Mouse (Mus musculus) lung, embryonic 16.5 days (tissue): Measurements from ENCODE around the gene Trim67. TPM values are rescaled to one million over a fixed set of nuclear protein-coding genes. Genes with fewer than 3 reads are reported as not detected.

Experiments used
- ATAC-seq: fragments of 200-750 bp; cut with Nextera tagmentation; 2 replicates; pipeline ENCODE4 v1.8.0; 2017; ENCODE audit warnings: low read depth, mild to moderate bottlenecking, moderate library complexity
- H3K27ac ChIP-seq: fragments of 300-500 bp; sonication (generic); 2 replicates; pipeline ENCODE4 v1.5.1; 2014; ENCODE audit warnings: mild to moderate bottlenecking, control low read depth, low read length
- H3K27me3 ChIP-seq: fragments of 300-500 bp; sonication (generic); 2 replicates; pipeline ENCODE4 v1.6.1; 2014; ENCODE audit warnings: low read depth, low read length, mixed read lengths; ENCODE audit not compliant: control insufficient read depth, insufficient read depth
- H3K36me3 ChIP-seq: fragments of 300-500 bp; sonication (generic); 2 replicates; pipeline ENCODE4 v1.6.1; 2014; ENCODE audit warnings: low read length; ENCODE audit not compliant: control insufficient read depth, insufficient read depth
- H3K4me1 ChIP-seq: fragments of 300-500 bp; sonication (generic); replicated peaks from 2 replicates; pipeline ENCODE4 v1.6.1; 2014; ENCODE audit warnings: low read length, mixed read lengths; ENCODE audit not compliant: control insufficient read depth, insufficient read depth
- H3K4me2 ChIP-seq: fragments of 300-500 bp; sonication (generic); 2 replicates; pipeline ENCODE4 v1.6.1; 2014; ENCODE audit warnings: low read depth, low read length, control low read depth
- H3K4me3 ChIP-seq: fragments of 300-500 bp; sonication (generic); 2 replicates; pipeline ENCODE4 v1.5.1; 2014; ENCODE audit warnings: mild to moderate bottlenecking, low read length, control low read depth
- H3K9ac ChIP-seq: fragments of 300-500 bp; sonication (generic); 2 replicates; pipeline ENCODE4 v1.6.1; 2014; ENCODE audit warnings: low read length, control low read depth
- H3K9me3 ChIP-seq: fragments of 300-500 bp; sonication (generic); 2 replicates; pipeline ENCODE4 v1.6.1; 2016; ENCODE audit warnings: low read length; ENCODE audit not compliant: control insufficient read depth
- WGBS: fragments of 180-500 bp; shearing (Covaris S2); extraction: QIAGEN DNeasy Blood & Tissue Kit; methylation state at CpG from one replicate; pipeline ENCODE4 v1.1.7; 2014; 5-methylcytosine and 5-hydroxymethylcytosine counted together
- polyA plus RNA-seq: library from polyadenylated mRNA; unstranded; fragments of >200 nt; fragmentation: Nextera tagmentation; extraction: Ambion mirVana; gene quantifications from 2 replicates; pipeline ENCODE4 v1.2.1, GENCODE M21; 2015

The Trim67 gene
- polyA plus RNA-seq, 1 experiment from 2014 or later = 0.92 TPM

GRCm38 (mm10) chr8:124803824-124804702, 11.2 kb downstream of the Trim67 start:
- Histone ChIP-seq H3K4me1 (no peaks in the 10 kb centered on the region), H3K27me3 (no peaks in the 10 kb centered on the region), H3K36me3 (no peaks in the 10 kb centered on the region), H3K9ac (no peak overlapping the region), H3K4me3 (no peak overlapping the region), H3K9me3 (no peaks in the 10 kb centered on the region), H3K27ac (no peak overlapping the region), H3K4me2 (no peak overlapping the region)
- WGBS = 51% methylated on average over 12 of the region's 12 CpGs
- ATAC-seq = no peak

GRCm38 (mm10) chr8:124805990-124806389, 13.1 kb downstream of the Trim67 start:
- Histone ChIP-seq H3K4me3 (no peak overlapping the region), H3K4me2 (no peak overlapping the region), H3K36me3 (no peaks in the 10 kb centered on the region), H3K27ac (no peak overlapping the region), H3K27me3 (no peaks in the 10 kb centered on the region), H3K9me3 (no peaks in the 10 kb centered on the region), H3K4me1 (no peaks in the 10 kb centered on the region), H3K9ac (no peak overlapping the region)
- 80% methylated on average over 4 of the region's 4 CpGs for WGBS
- ATAC-seq = no peak

GRCm38 (mm10) chr8:124809419-124809818, 16.5 kb downstream of the Trim67 start:
- H3K9ac ChIP-seq = no peak overlapping the region

GRCm38 (mm10) chr8:124810056-124810610, 17.2 kb downstream of the Trim67 start:
- no peak overlapping the region for H3K27ac ChIP-seq
- no peak for ATAC-seq
- WGBS = 54% methylated on average over 5 of the region's 5 CpGs
- H3K36me3 ChIP-seq = no peaks in the 10 kb centered on the region
- H3K4me2 ChIP-seq = no peak overlapping the region
- no peaks in the 10 kb centered on the region for H3K4me1 ChIP-seq
- H3K27me3 ChIP-seq = no peaks in the 10 kb centered on the region
- H3K9me3 ChIP-seq = no peaks in the 10 kb centered on the region
- no peak overlapping the region for H3K9ac ChIP-seq
- no peak overlapping the region for H3K4me3 ChIP-seq

More at GRCm38 (mm10) chr8:124809419-124809818, 16.5 kb downstream of the Trim67 start:
- no peaks in the 10 kb centered on the region for H3K9me3 ChIP-seq
- no peaks in the 10 kb centered on the region for H3K36me3 ChIP-seq
- no peak for ATAC-seq
- H3K4me2 ChIP-seq = no peak overlapping the region
- H3K27me3 ChIP-seq = no peaks in the 10 kb centered on the region
- 54% methylated on average over 2 of the region's 2 CpGs for WGBS
- H3K27ac ChIP-seq = no peak overlapping the region
- no peaks in the 10 kb centered on the region for H3K4me1 ChIP-seq
- H3K4me3 ChIP-seq = no peak overlapping the region

- no peak overlapping the region for H3K27ac ChIP-seq
- H3K36me3 ChIP-seq = no peaks in the 10 kb centered on the region
- no peak overlapping the region for H3K4me2 ChIP-seq
- H3K4me3 ChIP-seq = no peak overlapping the region
- 48% methylated on average over 9 of the region's 9 CpGs for WGBS
- no peak overlapping the region for H3K9ac ChIP-seq
- no peaks in the 10 kb centered on the region for H3K9me3 ChIP-seq
- no peak for ATAC-seq
- no peaks in the 10 kb centered on the region for H3K27me3 ChIP-seq
- no peaks in the 10 kb centered on the region for H3K4me1 ChIP-seq
Measured at GRCm38 (mm10) chr8:124810689-124811394, 17.9 kb downstream of the Trim67 start.

- no peak for ATAC-seq
- H3K4me1 ChIP-seq = no peaks in the 10 kb centered on the region
- H3K27me3 ChIP-seq = no peaks in the 10 kb centered on the region
- peaks cover 8% of the 10 kb centered on the region for H3K9me3 ChIP-seq
- H3K4me2 ChIP-seq = no peak overlapping the region
- no peak overlapping the region for H3K27ac ChIP-seq
- no peak overlapping the region for H3K9ac ChIP-seq
- WGBS = 82% methylated on average over 4 of the region's 4 CpGs
- no peaks in the 10 kb centered on the region for H3K36me3 ChIP-seq
- no peak overlapping the region for H3K4me3 ChIP-seq
Measured at GRCm38 (mm10) chr8:124813326-124813725, 20.4 kb downstream of the Trim67 start.

- Histone ChIP-seq H3K4me3 (no peak overlapping the region), H3K9me3 (peaks cover 8% of the 10 kb centered on the region), H3K4me1 (no peaks in the 10 kb centered on the region), H3K9ac (no peak overlapping the region), H3K27me3 (no peaks in the 10 kb centered on the region), H3K4me2 (no peak overlapping the region), H3K36me3 (no peaks in the 10 kb centered on the region), H3K27ac (no peak overlapping the region)
- 78% methylated on average over 12 of the region's 12 CpGs for WGBS
- ATAC-seq = no peak
Measured at GRCm38 (mm10) chr8:124815870-124816269, 23.0 kb downstream of the Trim67 start.

GRCm38 (mm10) chr8:124816866-124817265, 24.0 kb downstream of the Trim67 start:
- Histone ChIP-seq H3K4me2 (no peak overlapping the region), H3K27me3 (no peaks in the 10 kb centered on the region), H3K36me3 (no peaks in the 10 kb centered on the region), H3K27ac (no peak overlapping the region), H3K4me3 (no peak overlapping the region), H3K4me1 (no peaks in the 10 kb centered on the region), H3K9me3 (peaks cover 8% of the 10 kb centered on the region), H3K9ac (no peak overlapping the region)
- ATAC-seq = no peak
- 91% methylated on average over 11 of the region's 11 CpGs for WGBS

GRCm38 (mm10) chr8:124817361-124817760, 24.5 kb downstream of the Trim67 start:
- Histone ChIP-seq H3K9ac (no peak overlapping the region), H3K27ac (no peak overlapping the region), H3K4me1 (no peaks in the 10 kb centered on the region), H3K27me3 (no peaks in the 10 kb centered on the region), H3K4me3 (no peak overlapping the region), H3K9me3 (peaks cover 8% of the 10 kb centered on the region), H3K36me3 (no peaks in the 10 kb centered on the region), H3K4me2 (no peak overlapping the region)
- 77% methylated on average over 3 of the region's 3 CpGs for WGBS
- ATAC-seq = no peak
